Mouse (Mus musculus): ENCODE results near the gene Spen.
"Not testable (repeated sequence)": the region's sequence is repeated elsewhere in the genome, so short reads cannot be mapped to it uniquely, and the experiment has no call there.

Spen gene

GRCm38 (mm10) chr4:141559131-141559897 lies 20.9 kb upstream of the Spen start:
- DNase-seq (ENCODE audit: low spot score in 2 of 2) = peak; percentile 73 to 79

DNA sequence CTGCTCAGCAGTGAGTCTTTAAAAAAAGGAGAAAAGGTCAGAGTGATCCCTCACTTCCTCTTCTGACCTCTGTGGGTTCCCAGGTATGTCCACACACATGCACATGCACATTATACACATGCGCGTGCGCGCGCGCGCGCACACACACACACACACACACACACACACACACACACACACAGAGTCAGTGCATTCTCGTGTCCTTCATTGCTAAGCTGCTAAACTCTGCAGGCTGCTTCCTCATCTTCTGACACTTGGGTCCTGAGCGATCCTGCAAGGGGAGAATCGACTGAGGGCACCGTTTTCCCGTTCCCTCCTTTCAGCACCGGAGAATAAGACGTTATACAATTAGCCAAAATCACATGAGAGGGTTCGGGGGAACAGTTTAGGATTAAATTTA lies 20.3 kb upstream of the Spen start:
- DNase-seq (ENCODE audit: low spot score in 2 of 2) = peak in 1 of 2 experiments; percentile 48

DNA sequence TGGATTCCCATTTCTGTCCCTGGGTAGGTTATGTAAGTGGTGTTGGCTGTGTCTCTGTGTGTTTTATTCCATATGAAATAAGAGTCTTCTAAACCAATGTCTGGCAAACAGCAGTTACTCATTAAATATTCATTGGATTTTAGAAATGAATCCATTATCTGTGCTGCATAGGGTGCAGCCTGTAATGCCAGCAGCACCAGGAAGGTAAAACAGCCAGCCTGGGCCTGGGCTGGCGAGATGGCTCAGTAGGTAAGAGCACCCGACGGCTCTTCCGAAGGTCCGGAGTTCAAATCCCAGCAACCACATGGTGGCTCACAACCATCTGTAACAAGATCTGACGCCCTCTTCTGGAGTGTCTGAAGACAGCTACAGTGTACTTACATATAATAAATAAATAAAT lies 17.8 kb upstream of the Spen start:
- not testable (repeated sequence) for DNase-seq (ENCODE audit: low spot score in 2 of 2)

DNA sequence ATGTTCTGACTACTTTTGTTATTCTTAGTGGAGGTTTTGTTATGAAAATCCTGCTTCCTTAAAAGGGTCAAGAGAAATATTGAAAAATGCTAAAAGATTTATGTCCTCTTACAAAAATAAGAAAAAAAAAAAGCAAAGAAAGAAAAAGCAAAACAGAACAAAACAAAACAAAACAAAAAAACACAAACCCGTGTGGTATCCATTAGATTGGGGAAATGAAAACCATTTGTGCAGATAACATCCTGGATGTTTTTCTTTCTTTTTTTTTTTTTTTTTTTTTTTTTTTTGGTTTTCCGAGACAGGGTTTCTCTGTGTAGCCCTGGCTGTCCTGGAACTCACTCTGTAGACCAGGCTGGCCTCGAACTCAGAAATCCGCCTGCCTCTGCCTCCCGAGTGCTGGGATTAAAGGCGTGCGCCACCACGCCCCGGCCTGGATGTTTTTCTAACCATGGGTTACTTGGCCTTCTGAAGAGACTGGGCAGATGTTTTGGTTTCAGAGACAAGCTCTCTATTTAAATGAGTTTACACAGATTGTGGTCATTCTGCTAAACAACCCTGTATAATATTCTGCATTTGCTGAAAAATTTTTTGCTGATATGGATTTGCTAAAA lies 16.0 kb upstream of the Spen start:
- DNase-seq (ENCODE audit: low spot score in 2 of 2) = not testable (repeated sequence)

DNA sequence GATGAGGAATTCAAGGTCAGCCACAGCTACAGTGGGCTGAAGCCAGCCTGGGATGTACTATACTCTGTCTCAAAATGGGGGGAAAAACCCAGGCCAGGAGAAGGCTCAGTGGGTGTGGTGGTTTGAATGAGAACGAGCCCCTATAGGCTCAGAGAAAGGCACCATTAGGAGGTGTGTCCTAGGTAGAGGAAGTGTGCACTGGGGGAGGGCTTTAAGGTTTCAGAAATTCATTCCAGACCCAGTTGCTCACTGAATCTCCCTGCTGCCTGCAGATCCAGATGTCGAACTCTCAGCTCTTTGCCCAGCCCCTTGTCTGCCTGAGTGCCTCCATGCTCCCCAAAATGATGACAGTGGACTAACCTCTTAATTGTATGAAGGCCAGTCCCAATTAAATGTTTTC lies 14.1 kb upstream of the Spen start:
- peak in 1 of 2 experiments; percentile 36 for DNase-seq (ENCODE audit: low spot score in 2 of 2)

DNA sequence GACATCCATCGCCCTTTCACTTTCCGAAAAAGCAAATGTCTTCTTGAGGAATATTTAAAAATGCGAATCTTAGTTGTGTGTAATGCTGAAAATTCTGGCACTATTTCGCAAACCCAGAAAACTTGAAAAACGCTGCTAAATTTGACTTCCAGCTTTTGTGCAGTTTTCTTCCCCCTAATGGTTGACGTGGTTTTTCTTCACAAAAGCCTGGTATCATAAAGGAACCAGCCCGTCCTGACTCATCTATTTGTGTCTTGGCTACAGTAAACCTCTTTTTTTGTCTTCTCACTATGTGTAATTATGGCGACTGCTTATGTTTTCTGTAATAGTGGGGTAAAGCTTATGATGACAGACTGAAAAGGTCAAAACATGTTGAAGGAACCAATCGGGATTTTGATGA lies 8.9 kb upstream of the Spen start:
- DNase-seq (ENCODE audit: low spot score in 2 of 2) = no peak

- peak; percentile 85 to 87 for DNase-seq (ENCODE audit: low spot score in 2 of 2)
Observed at GRCm38 (mm10) chr4:141546334-141547200, 8.2 kb upstream of the Spen start.

GRCm38 (mm10) chr4:141545743-141546333 lies 7.4 kb upstream of the Spen start:
- DNase-seq (ENCODE audit: low spot score in 2 of 2) = peak; percentile 96 to 99

DNA sequence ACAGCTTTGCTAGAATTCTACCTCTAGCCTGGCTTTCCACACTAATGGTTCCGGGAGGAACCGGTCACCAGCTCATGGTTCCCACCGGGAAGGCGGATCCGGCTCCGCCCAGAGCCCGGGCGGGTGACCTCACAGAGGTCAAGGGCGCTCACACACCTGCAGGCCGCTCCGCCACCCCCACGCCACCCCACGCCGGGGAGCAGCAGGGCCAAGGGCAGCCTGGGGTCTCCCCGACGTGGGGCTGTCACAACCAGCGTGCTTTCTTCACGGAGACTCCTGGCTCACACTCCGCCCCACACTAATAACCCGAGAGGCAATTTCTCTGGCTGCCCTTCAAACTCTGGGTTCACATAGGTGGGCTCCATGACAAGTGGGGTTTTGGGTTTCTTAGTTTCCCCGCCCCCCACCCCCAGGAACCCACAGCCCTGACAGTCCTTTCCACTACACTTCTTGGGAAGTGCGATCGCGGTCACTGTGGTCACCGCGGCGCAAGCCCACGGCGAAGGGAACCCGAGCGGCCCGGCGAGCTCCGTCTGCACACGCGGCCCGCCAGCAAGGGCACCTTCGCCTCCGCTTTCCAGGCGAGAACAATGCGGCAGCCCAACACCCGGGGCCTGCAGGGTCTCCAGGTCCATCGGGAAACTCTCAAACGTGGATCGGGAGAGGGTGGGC lies 6.8 kb upstream of the Spen start:
- DNase-seq (ENCODE audit: low spot score in 2 of 2) = peak; percentile 67 to 69

DNA sequence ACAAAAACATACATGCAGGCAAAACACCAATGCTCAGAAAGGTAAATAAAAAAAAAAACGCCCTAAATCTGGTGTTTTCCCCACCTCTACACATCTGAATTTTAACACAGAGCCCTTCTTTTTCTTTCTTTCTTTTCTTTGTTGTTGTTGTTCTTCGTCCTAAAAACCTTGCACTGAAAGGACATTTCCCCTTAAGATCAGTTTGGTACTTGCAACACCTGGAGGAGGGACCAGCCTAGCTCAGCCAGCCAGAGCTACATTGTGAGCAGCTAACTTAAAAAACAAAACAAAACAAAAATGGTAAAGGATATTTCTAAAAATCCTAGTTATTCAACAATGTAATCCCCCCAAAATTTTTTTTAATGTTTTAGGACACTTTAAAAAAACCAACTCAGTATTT lies 6.1 kb upstream of the Spen start:
- no peak for DNase-seq (ENCODE audit: low spot score in 2 of 2)

DNA sequence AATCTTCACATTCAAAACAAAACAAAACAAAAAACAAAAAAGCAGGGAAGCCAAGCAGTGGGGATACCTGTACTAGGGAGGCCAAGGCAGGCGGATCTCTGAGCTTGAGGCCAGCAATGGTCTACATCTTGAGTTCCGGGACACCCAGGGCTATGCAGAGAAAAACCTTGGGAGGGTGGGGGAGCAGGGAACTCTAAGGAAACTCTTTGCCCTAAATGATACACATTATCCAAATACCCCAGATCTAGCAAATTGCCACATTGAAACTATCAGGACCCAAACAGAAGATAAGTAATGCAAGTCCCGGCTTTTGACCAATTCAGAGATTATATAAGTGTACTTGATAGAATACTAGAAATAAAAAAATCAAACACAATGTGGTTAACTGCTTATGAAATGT lies 5.2 kb upstream of the Spen start:
- no peak for DNase-seq (ENCODE audit: low spot score in 2 of 2)

GRCm38 (mm10) chr4:141541851-141542250 lies 3.5 kb upstream of the Spen start:
- no peak for DNase-seq (ENCODE audit: low spot score in 2 of 2)

DNA sequence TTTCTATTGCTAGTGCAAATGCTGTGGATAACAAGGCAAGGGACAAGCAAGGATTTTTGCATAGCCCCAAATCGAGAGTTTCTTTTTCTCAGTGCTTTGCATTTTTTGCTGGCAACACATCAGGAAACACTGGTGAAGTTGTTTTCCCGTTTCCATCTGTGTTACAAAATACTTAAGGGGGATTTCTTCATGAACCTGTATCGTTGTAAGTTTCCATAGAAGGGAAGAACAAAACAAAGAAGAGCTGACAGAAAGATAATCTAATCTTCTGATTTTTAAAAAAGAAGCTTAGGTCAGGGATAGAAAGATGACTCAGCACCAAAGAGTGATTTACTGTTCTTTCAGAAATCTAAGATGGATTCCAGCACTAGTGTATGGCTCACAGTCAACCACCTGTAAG lies 2.4 kb upstream of the Spen start:
- DNase-seq (ENCODE audit: low spot score in 2 of 2) = no peak

- no peak for DNase-seq (ENCODE audit: low spot score in 2 of 2)
Observed at GRCm38 (mm10) chr4:141539213-141539767, 893 bp upstream of the Spen start.

- DNase-seq (ENCODE audit: low spot score in 2 of 2) = peak; percentile 71 to 86
Observed at GRCm38 (mm10) chr4:141537706-141538407, 540 bp downstream of the Spen start.

DNA sequence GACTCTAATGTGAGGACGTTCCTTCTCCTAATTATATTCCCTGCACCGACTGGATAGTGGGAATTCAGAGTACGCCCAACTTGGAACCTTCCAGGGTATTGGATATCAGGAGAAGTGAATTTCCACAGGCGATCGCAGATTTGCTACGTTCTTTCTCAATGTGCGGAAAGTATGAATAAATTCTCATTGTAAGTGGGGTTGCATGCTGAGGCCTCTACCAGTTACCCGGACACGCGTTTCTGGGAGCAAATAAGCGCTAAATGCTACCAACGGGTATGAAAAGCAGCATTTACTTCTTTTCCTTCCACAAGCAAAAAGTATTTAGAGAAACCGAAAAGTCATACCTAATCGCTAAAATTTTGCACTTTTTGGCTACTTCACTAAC lies 1.2 kb downstream of the Spen start:
- DNase-seq (ENCODE audit: low spot score in 2 of 2) = no peak

- peak; percentile 65 to 76 for DNase-seq (ENCODE audit: low spot score in 2 of 2)
Observed at GRCm38 (mm10) chr4:141536291-141537225, 1.8 kb downstream of the Spen start.

DNA sequence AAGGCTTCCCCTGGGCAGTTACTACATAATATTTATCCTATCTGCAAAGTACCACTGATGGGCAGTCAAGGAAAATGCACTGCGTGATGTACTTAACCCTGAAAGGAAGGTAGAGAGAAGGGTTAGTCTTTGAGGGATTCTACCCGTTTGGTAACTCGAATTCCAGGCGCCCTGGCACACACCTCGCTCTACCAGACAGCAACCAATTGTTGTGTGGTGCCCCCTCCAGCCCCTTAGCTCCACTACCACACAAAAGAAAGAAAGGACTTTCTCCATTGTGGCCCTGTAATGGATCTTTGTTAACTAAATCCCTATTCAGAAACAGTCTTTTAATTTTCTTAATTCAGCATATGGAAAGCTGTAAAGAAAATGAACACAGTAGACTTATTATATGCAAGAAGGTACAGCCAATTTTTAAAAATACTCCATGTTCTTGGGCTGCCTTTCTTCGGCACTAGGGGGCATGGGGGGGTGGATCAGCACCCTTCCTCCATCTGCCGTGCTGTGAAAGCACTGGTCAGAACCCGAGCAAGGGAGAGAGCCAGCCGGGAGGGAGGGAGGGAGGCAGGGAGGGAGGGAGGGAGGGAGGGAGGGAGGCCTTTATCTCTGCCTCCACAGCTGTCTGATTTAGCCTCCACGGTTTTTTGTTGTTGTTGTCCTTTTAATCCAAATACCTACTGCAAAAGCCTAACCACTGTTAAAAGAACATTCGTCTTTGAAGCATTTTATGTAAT lies 3.3 kb downstream of the Spen start:
- DNase-seq (ENCODE audit: low spot score in 2 of 2) = peak; percentile 44 to 80

DNA sequence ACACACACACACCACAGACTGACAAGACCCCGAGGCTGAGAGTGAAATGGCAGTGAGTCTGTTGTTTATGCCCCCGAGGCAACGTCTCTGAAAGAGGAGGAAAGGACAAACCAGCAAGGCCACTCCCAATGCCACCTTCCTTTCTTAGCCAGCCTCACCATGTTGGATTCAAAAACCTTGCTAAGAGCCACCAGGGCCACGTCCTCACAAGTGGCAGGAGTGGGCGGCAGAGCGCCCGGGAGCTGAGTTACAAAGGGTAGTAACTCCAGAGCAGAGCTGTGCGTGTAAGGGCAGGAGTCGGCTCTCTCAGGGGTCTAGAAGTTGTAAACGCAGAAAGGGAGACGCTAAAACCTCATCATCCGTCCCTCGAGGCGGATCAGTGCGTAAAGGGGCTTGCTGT lies 7.4 kb downstream of the Spen start:
- no peak for DNase-seq (ENCODE audit: low spot score in 2 of 2)
